ENCODE assay signal across 10 mouse cellular contexts in the genomic region with DNA sequence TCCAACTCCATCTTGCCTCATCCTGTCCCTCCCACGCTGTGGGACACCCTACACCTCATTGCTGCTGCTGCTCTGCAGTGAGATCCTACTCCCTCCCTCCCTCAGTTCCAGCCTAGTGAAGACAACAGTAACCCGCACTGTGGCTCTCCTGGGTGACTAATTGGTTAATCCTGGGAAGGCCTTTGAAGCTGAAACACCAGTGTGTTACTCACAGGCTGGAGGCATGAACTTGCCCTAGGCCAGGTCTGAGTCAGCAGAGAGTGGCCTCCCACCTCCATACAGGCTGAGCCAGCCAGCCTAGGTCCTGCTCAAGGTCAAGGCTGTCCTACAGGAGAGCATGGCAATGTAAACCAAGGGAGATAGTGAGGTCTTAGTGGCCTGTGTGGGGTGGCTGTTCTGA. TPM values are rescaled to one million over a fixed set of nuclear protein-coding genes. Genes with fewer than 3 reads are reported as not detected.
DNase-seq lines count a peak whose midpoint lies in the region; ATAC-seq lines count a peak whose summit lies in the region.
"Had no signal": no experiment of that assay in that cellular context is flagged by ENCODE, and none has a peak within 500 bp of the region (broad histone marks: within the 10 kb centered on the region; RNA-seq: fewer than 3 reads in every experiment).

No protein-coding gene starts in this region.

- no peak overlapping the region for H3K4me3 ChIP-seq in lung, embryonic 15.5 days
- H3K4me3 ChIP-seq in macrophage (ENCODE audit: inconsistent target): no peak overlapping the region
- H3K4me3 ChIP-seq: midbrain, embryonic 15.5 days had no signal

- no peak overlapping the region for H3K9ac ChIP-seq in lung, embryonic 15.5 days
- H3K9ac ChIP-seq: midbrain, embryonic 15.5 days had no signal

- WGBS in lung, embryonic 15.5 days: 64% methylated on average over 2 of the region's 2 CpGs
- WGBS in macrophage (ENCODE audit: missing documents): 86% methylated on average over 2 of the region's 2 CpGs

- no peaks in the 10 kb centered on the region for H3K36me3 ChIP-seq in lung, embryonic 15.5 days
- no peaks in the 10 kb centered on the region for H3K36me3 ChIP-seq in macrophage (ENCODE audit: inconsistent target)
- H3K36me3 ChIP-seq: midbrain, embryonic 15.5 days had no signal

- H3K4me2 ChIP-seq in lung, embryonic 15.5 days: no peak overlapping the region
- H3K4me2 ChIP-seq: midbrain, embryonic 15.5 days had no signal

- H3K27me3 ChIP-seq in lung, embryonic 15.5 days: no peaks in the 10 kb centered on the region
- H3K27me3 ChIP-seq: midbrain, embryonic 15.5 days had no signal

- H3K4me1 ChIP-seq in lung, embryonic 15.5 days: peaks cover 26% of the 10 kb centered on the region

- H3K27ac ChIP-seq in lung, embryonic 15.5 days: peak overlapping the region; percentile 22; the same call in 1 of the 2 replicates
- H3K27ac ChIP-seq in macrophage: peak overlapping the region; percentile 97
- H3K27ac ChIP-seq: midbrain, embryonic 15.5 days had no signal

- no peaks in the 10 kb centered on the region for H3K79me2 ChIP-seq in macrophage (ENCODE audit: inconsistent target)

- no peak for DNase-seq in lung, postnatal 10 days
- peak; percentile 74 for DNase-seq in adrenal gland, postnatal 10 days
- DNase-seq in heart, postnatal 36 days: peak; percentile 19 to 27
- DNase-seq in frontal cortex, postnatal 36 days (ENCODE audit: low spot score in 2 of 2): no peak
- no peak for DNase-seq in T-cell, adult 2 months (ENCODE audit: low spot score)
- DNase-seq in spleen, postnatal 36 days (ENCODE audit: low spot score in 2 of 2): no peak
- DNase-seq: cerebellum, adult 8-10 months had no signal

- intact Hi-C loops in heart, postnatal 36 days (cut with DNase I): loop anchor here (5.0 kb wide), 2 partner anchors 112 to 352 kb away; no protein-coding TSS in a partner anchor

- H3K9me3 ChIP-seq in lung, embryonic 15.5 days: no peaks in the 10 kb centered on the region
- H3K9me3 ChIP-seq: midbrain, embryonic 15.5 days had no signal

- no peak for ATAC-seq in lung, embryonic 15.5 days (ENCODE audit: borderline replicate concordance, extremely low read depth, low FRiP score, low TSS enrichment)
- ATAC-seq: midbrain, embryonic 15.5 days had no signal

RNA-seq across cellular contexts. Expression of a gene that starts 26.4 kb away (rescaled TPM):
- 208 TPM in 2 replicates for polyA plus RNA-seq in lung, embryonic 15.5 days (2015; fragmentation: Nextera tagmentation; extraction: Ambion mirVana)
- 100 to 1,000 TPM; 157 to 187 TPM for total RNA-seq in adrenal gland, postnatal 10 days (2021)
- total RNA-seq in heart, postnatal 36 days (2021): 10 to 100 TPM; 81.7 to 91.3 TPM
- 10 to 100 TPM in 25 of 26 experiments, 1 to 10 TPM in 1; 9.7 to 33.1 (median 19.9) TPM for total RNA-seq in macrophage (2018; cell fraction: chromatin; rRNA removed)
- 100 to 1,000 TPM in 7 of 26 experiments, 10 to 100 TPM in 19; 61.8 to 120 (median 90.0) TPM for total RNA-seq in macrophage (2018; cell fraction: cytosol; rRNA removed)
- 10 to 100 TPM in 25 of 26 experiments, 1 to 10 TPM in 1; 9.4 to 40.6 (median 20.4) TPM for total RNA-seq in macrophage (2018; cell fraction: nucleus; rRNA removed)
- polyA plus RNA-seq in macrophage (2018): 73.9 to 174 TPM (median 109 TPM) in 3 replicates

RNA-seq across cellular contexts. Expression of a gene that starts 51.6 kb away (rescaled TPM):
- polyA plus RNA-seq in lung, embryonic 15.5 days (2015; fragmentation: Nextera tagmentation; extraction: Ambion mirVana): 22.7 and 23.2 TPM in 2 replicates
- 10 to 100 TPM; 14.2 to 15.3 TPM for total RNA-seq in adrenal gland, postnatal 10 days (2021)
- 1 to 10 TPM; 3.1 to 3.4 TPM for total RNA-seq in heart, postnatal 36 days (2021)
- total RNA-seq in macrophage (2018; cell fraction: chromatin; rRNA removed): 10 to 100 TPM in 25 of 26 experiments, 1 to 10 TPM in 1; 8.8 to 43.3 (median 29.8) TPM
- total RNA-seq in macrophage (2018; cell fraction: cytosol; rRNA removed): 10 to 100 TPM; 12.2 to 21.4 (median 17.8) TPM
- total RNA-seq in macrophage (2018; cell fraction: nucleus; rRNA removed): 10 to 100 TPM in 23 of 26 experiments, 1 to 10 TPM in 3; 7.7 to 32.0 (median 17.2) TPM
- 16.1 to 20.8 TPM (median 19.6 TPM) in 3 replicates for polyA plus RNA-seq in macrophage (2018)

Comparison
In these comparisons a context has a peak if more than half of its experiments do, and no peak if none do; other contexts are left out.
1. DNase-seq: peak in adrenal gland, postnatal 10 days (single experiment) and heart, postnatal 36 days (2 of 2); none in lung, postnatal 10 days (single experiment), frontal cortex, postnatal 36 days (0 of 2), T-cell, adult 2 months (single experiment) and spleen, postnatal 36 days (0 of 2).